Mouse (Mus musculus) thymus, postnatal 14 days (tissue): Measurements from ENCODE around the gene Mrpl45.
"Not testable (repeated sequence)": the region's sequence is repeated elsewhere in the genome, so short reads cannot be mapped to it uniquely, and the experiment has no call there.

ENCODE experiments used
- DNase-seq: peaks from one replicate; pipeline ENCODE4 v3.0.0; 2021

Mrpl45 gene

GRCm38 (mm10) chr11:97315504-97316503, at the start of gene Mrpl45:
Mrpl45 (plus strand) TSS chr11:97315716.
- DNase-seq, result peak; percentile 99

- not testable (repeated sequence) for DNase-seq
Measured at GRCm38 (mm10) chr11:97266544-97266943, 49.0 kb upstream of the Mrpl45 start.

DNA sequence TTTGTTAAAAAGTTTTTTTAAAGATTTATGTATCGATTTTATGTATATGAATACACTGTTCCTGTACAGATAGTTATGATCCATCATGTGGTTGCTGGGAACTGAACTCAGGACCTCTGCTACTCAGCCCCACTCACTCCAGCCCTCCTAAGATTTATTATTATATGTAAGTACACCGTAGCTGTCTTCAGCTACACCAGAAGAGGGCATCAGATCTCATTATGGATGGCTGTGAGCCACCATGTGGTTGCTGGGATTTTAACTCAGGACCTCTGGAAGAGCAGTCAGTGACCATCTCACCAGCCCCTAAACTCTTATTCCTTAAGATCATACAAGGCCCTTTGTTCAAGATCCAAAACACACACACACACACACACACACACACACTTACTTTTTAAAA, 45.5 kb upstream of the Mrpl45 start:
- DNase-seq, result peak; percentile 15

DNA sequence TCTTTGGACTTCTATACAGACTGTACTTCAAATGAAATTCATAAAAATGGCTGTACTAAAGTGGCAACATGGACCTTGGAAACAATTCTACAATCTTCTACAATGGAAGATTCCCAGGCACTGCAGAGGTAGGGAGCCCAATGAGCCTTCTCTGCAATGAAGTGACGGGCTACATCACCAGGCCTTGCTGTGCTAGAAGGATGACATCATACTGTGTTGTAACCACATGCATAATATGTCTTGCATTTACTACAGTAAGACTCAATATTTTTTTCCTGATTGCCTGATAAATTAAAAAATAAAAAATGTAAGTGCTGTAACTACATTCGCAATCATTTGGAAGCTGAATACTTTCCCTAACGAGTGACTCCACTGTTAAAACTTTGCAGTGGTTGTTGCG, 42.7 kb upstream of the Mrpl45 start:
- no peak for DNase-seq

DNA sequence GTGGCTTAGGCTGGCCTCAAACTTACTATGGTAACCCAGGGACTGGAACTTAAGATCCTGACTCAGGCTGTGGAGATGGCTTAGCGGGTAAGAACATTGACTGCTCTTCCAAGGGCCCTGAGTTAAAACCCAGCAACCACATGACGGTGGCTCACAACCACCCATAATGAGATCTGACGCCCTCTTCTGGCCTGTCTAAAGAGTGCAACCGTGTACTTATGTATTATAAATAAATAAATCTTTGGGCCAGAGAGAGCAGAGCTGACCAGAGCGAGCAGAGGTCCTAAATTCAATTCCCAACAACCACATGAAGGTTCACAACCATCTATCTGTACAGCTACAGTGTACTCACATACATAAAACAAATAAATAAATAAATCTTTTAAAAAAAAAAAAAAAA, 41.9 kb upstream of the Mrpl45 start:
- DNase-seq, result peak; percentile 15

GRCm38 (mm10) chr11:97274947-97275346, 40.6 kb upstream of the Mrpl45 start:
- not testable (repeated sequence) for DNase-seq

- peak; percentile 8 for DNase-seq
Measured at GRCm38 (mm10) chr11:97275349-97275748, 40.2 kb upstream of the Mrpl45 start.

GRCm38 (mm10) chr11:97276019-97276418, 39.5 kb upstream of the Mrpl45 start:
- DNase-seq, result no peak

- DNase-seq, result no peak
Measured at GRCm38 (mm10) chr11:97277166-97277565, 38.4 kb upstream of the Mrpl45 start.

GRCm38 (mm10) chr11:97278456-97278855, 37.1 kb upstream of the Mrpl45 start:
- DNase-seq, result no peak

DNA sequence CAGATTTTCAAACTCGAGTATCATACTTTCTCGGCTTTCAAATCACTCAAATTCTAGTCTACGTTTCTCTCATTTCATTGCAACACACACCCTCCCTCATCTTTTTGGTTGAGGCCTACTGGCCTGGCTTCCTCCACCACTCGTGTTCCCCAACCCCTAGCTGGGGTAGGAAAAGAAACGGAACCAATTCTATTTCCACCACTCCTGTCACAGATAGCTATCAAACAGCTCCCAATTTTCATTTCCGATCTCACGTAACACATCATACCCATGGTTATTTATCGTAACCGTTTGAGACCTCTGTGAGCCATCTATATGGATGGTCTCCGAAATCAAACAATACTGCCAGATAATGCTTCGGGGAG, 36.5 kb upstream of the Mrpl45 start:
- no peak for DNase-seq

- DNase-seq, result peak; percentile 82
Measured at GRCm38 (mm10) chr11:97279405-97280215, 35.9 kb upstream of the Mrpl45 start.

DNA sequence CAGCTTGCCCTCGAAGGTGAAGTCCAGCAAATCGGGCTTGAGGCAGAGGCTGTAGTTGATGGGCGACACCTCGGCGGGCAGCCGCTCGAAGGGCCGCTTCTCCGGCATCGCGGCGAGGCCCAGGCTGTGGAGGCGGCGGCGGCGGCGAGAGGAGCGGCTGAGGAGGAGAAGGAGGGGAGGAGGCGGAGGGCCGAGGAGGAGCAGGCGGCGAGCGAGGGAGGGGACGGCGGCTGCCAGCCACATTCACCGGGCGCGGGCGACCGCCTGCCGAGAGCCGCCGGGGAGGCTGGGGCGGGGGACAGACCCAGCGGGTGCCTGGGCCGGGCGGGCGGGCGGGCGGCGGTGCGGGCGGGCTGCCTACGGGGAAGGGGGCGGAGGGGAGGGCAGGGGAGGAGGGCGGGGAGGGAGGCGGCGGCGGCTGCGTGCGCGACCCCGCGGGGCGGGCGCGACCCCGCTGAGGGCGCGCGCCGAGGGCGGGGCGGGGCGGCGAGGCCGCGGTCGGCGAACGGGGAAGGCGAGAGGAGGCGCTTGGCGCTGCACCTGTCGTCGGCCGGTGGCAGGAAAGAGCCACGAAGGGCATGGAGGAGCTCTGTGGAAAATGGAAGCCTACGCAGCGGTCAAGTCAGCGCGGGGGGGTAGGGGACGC, 35.2 kb upstream of the Mrpl45 start, which contains the start of gene Npepps:
Gene Npepps, minus strand, starts transcription at position 423 of the 646 bp plus-strand sequence.
- peak; percentile 89 for DNase-seq

- DNase-seq, result no peak
Measured at GRCm38 (mm10) chr11:97282179-97282578, 33.3 kb upstream of the Mrpl45 start.

DNA sequence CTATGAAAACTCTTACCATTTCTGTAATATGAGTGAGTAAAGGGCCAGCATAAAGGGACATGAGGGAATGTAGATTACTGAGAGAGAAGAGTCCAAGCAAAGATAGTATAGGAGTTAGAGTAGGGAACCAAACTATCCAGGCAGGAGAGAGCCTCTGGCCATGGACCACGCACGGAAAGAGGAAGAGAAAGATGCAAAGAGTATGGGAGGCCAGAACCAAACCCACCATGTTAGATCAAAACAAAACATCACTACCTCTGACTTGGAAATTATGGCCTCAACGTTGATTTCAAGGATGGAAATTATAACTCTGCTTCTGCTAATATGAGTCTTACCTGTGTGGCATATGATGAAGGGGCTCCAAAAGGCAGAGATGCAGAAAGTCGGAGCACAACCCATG, 30.7 kb upstream of the Mrpl45 start:
- no peak for DNase-seq

- no peak for DNase-seq
Measured at GRCm38 (mm10) chr11:97285852-97286775, 29.4 kb upstream of the Mrpl45 start.

- DNase-seq, result no peak
Measured at GRCm38 (mm10) chr11:97286973-97287372, 28.5 kb upstream of the Mrpl45 start.

DNA sequence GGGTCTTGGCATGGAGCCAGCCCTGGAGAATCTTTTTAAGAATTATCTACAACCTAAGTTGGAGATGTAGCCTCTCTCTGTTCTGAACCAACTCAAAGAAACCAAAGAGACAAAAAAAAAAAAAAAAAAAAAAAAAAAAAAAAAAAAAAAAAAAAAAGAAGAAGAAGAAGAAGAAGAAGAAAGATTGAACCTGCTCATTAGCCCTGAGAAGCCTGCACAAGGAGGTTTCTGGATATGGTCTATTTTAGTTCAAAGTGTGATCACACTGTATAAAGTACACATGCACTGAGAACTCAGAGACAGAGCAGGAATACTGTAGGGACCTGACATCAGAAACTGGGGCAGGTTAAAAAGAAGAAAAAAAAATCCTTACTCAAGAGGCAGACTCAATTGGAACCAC, 27.9 kb upstream of the Mrpl45 start:
- DNase-seq, result no peak

DNA sequence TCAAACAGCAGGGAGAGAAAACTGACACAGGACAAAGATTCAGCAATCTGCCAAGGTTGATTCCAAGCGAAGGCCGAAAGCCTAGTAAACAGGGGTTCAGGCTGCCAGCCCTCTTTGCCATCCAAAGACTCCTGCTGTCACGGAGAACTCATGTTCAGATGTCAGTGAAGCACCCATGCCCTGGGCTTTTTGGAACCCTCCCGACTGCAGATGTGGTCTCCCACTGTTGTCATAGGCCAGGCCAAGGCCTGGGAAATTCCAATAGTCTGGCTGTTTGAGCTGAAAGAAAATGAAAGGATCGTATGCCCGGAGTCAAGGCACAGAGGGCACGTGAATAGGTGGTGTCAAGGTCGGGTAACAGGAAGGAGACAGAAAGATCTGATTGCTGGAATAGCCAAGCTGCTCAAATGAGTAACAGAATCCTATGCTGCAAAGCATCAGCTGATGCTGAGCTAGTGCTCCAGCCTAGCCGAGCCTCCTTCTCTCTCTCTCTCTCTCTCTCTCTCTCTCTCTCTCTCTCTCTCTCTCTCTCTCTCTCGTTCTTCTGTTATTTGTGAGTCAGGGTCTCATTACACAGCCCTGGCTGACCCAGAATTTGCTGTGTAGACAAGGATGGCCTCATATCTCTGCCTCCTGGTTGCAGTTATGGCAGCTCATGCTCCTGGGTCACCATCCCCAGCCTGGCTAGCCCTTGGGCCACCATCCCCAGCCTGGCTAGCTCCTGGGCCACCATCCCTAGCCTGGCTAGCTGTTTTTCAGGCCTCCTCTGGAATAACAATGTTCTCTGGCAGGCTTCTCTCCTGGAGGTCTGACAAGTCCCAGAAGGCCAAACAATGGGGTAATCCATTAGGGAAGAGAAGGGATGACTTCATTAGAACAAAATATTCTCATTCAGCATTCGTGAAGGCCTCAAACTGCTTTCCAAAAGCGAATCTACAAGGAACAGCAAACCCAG, 26.0 kb upstream of the Mrpl45 start:
- no peak for DNase-seq

DNA sequence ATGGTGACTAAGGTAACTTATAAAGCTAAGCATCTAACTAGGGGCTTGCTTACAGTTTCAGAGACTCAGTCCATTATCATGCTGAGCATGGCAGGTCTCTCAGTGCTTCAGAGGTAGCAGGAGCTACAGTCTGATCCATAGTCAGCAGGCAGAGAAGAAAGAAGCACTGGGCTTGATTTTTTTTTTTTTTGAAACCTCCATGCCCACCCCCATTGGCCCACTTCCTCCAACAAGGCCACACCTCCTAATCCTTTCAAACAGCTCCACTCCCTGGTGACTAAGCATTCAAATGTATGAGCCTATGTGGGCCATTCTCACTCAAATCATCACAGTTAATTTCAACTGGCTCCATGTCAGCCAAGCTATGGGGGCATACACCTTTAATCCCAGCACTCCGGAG, 22.8 kb upstream of the Mrpl45 start:
- DNase-seq, result no peak

GRCm38 (mm10) chr11:97296542-97296941, 19.0 kb upstream of the Mrpl45 start:
- DNase-seq, result no peak
